Mouse (Mus musculus) thymus, adult 2 months (tissue): ENCODE results near the gene Irak1.

Experiments
- CTCF ChIP-seq: fragments of 200-500 bp; IDR thresholded peaks from 2 replicates; pipeline ENCODE4 v1.5.1; 2012; ENCODE audit warnings: mild to moderate bottlenecking, control low read depth, low read length, moderate library complexity, borderline replicate concordance; ENCODE audit not compliant: control insufficient read depth, poor library complexity, insufficient read depth; ENCODE audit errors: extremely low read depth
- POLR2A ChIP-seq: fragments of 200-500 bp; IDR thresholded peaks from 2 replicates; pipeline ENCODE4 v1.6.1; 2012; ENCODE audit warnings: mild to moderate bottlenecking, low read length, control low read depth, moderate library complexity; ENCODE audit not compliant: control insufficient read depth, poor library complexity, insufficient read depth; ENCODE audit errors: extremely low read depth

GRCm38 (mm10) chrX:74008063-74008462 is 15.7 kb downstream of the Irak1 start:
- TF ChIP-seq CTCF (no peak), POLR2A (no peak)
